Mouse (Mus musculus) heart, adult 2 months (tissue): ENCODE measurements around the gene C87436.

Experiments used
- CTCF ChIP-seq: fragments of 200-600 bp; IDR thresholded peaks from 2 replicates; pipeline ENCODE4 v1.8.1; 2022; ENCODE audit warnings: antibody characterized with exemption, mild to moderate bottlenecking, moderate library complexity
- EP300 ChIP-seq: fragments of 200-500 bp; IDR thresholded peaks from 2 replicates; pipeline ENCODE4 v1.6.1; 2011; ENCODE audit warnings: low read depth, low read length, control low read depth; ENCODE audit not compliant: insufficient read depth
- POLR2A ChIP-seq: fragments of 200-500 bp; IDR thresholded peaks from 2 replicates; pipeline ENCODE4 v1.6.1; 2011; ENCODE audit warnings: mild to moderate bottlenecking, low read depth, low read length, control low read depth; ENCODE audit not compliant: insufficient read depth

DNA sequence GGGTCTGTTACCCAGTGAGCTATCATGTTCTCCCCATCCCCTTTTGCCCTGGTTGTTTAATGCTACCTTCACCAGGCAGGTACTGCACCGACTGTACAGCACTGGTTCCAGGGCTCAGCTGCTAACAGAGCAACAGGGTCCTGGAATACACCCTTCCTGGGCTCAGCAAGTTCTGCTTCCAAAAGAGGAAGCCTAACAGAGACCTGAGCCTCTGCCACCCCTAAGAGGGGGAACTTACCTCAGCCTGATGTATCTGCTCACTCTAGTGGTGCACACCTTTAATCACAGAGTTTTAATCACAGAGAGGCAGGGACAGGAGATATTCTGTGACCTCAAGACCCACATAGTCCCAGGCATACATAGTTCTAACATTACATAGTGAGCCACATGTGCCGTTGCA lies 51.8 kb downstream of the C87436 start:
- TF ChIP-seq CTCF (no peak), POLR2A (no peak), EP300 (no peak)
